Mouse (Mus musculus): ENCODE results near the gene 1700018B08Rik.

1700018B08Rik gene

GRCm38 (mm10) chr8:121561636-121562345, 17.7 kb upstream of the 1700018B08Rik start:
- no peak for DNase-seq

- DNase-seq, result no peak
These were observed 16.4 kb upstream of the 1700018B08Rik start for GRCm38 (mm10) chr8:121560432-121561100.

- no peak for DNase-seq
These were observed 15.7 kb upstream of the 1700018B08Rik start for GRCm38 (mm10) chr8:121559801-121560200.

GRCm38 (mm10) chr8:121558538-121558937, 14.4 kb upstream of the 1700018B08Rik start:
- DNase-seq, result no peak

- no peak for DNase-seq
These were observed 13.6 kb upstream of the 1700018B08Rik start for GRCm38 (mm10) chr8:121557746-121558145.

- no peak for DNase-seq
These were observed 9.8 kb upstream of the 1700018B08Rik start for GRCm38 (mm10) chr8:121553831-121554475.

GRCm38 (mm10) chr8:121552506-121552905, 8.4 kb upstream of the 1700018B08Rik start:
- no peak for DNase-seq

GRCm38 (mm10) chr8:121551065-121551985, 7.2 kb upstream of the 1700018B08Rik start:
- DNase-seq, result no peak

- no peak for DNase-seq
These were observed 5.9 kb upstream of the 1700018B08Rik start for GRCm38 (mm10) chr8:121550056-121550455.

- DNase-seq, result peak; percentile 85
These were observed 3.0 kb upstream of the 1700018B08Rik start for GRCm38 (mm10) chr8:121547132-121547531.

GRCm38 (mm10) chr8:121544936-121545335, 816 bp upstream of the 1700018B08Rik start:
- no peak for DNase-seq

GRCm38 (mm10) chr8:121542901-121543300, 1.2 kb downstream of the 1700018B08Rik start:
- DNase-seq, result no peak

GRCm38 (mm10) chr8:121541862-121542261, 2.3 kb downstream of the 1700018B08Rik start:
- no peak for DNase-seq

- DNase-seq, result peak; percentile 45
These were observed 11.7 kb downstream of the 1700018B08Rik start for GRCm38 (mm10) chr8:121532381-121532780.

GRCm38 (mm10) chr8:121530639-121531038, 13.5 kb downstream of the 1700018B08Rik start:
- DNase-seq, result no peak

GRCm38 (mm10) chr8:121528790-121529189, 15.3 kb downstream of the 1700018B08Rik start:
- DNase-seq, result no peak

- DNase-seq, result no peak
These were observed 16.4 kb downstream of the 1700018B08Rik start for GRCm38 (mm10) chr8:121527751-121528150.

GRCm38 (mm10) chr8:121526811-121527550, 17.1 kb downstream of the 1700018B08Rik start:
- DNase-seq, result no peak

- DNase-seq, result no peak
These were observed 18.9 kb downstream of the 1700018B08Rik start for GRCm38 (mm10) chr8:121525111-121525818.

- peak; percentile 84 for DNase-seq
These were observed 30.7 kb downstream of the 1700018B08Rik start for GRCm38 (mm10) chr8:121513429-121513828.

- no peak for DNase-seq
These were observed 32.4 kb downstream of the 1700018B08Rik start for GRCm38 (mm10) chr8:121511751-121512150.

All from embryo, embryonic 11 days (tissue).